Mouse (Mus musculus) heart, postnatal 36 days (tissue): ENCODE measurements around the gene Apom. TPM values are rescaled to one million over a fixed set of nuclear protein-coding genes. Genes with fewer than 3 reads are reported as not detected.

Experiments used
- DNase-seq, 2 experiments: peaks; one replicate each; pipeline ENCODE4 v3.0.0; 2021 to 2022
- intact Hi-C: fragments of 180-260 bp; cut with DNase I; formaldehyde crosslinking; loops from one replicate; pipeline ENCODE4 v1.15.1; 2025
- total RNA-seq, 2 experiments: library from RNA; stranded (reverse); gene quantifications; 2 replicates each; pipeline ENCODE4 v1.2.3; 2021

The Apom gene
- total RNA-seq, 2 experiments from 2014 or later = not detected

- DNase-seq = no peak
- intact Hi-C loops = no loop called here
These were observed 27.8 kb downstream of the Apom start for GRCm38 (mm10) chr17:35104079-35104478.

- DNase-seq = no peak
- intact Hi-C loops = no loop called here
These were observed 28.6 kb downstream of the Apom start for GRCm38 (mm10) chr17:35103221-35103690.

- DNase-seq = no peak
- intact Hi-C loops = no loop called here
These were observed 29.6 kb downstream of the Apom start for GRCm38 (mm10) chr17:35102299-35102698.

GRCm38 (mm10) chr17:35101161-35101560 lies 30.7 kb downstream of the Apom start:
- intact Hi-C loops = no loop called here

GRCm38 (mm10) chr17:35100196-35100765 lies 31.6 kb downstream of the Apom start:
- intact Hi-C loops = no loop called here
- no peak for DNase-seq

More at GRCm38 (mm10) chr17:35101161-35101560, 30.7 kb downstream of the Apom start:
- no peak for DNase-seq

GRCm38 (mm10) chr17:35097164-35097655 lies 34.6 kb downstream of the Apom start:
- no peak for DNase-seq
- intact Hi-C loops = no loop called here

- DNase-seq = no peak
- intact Hi-C loops = no loop called here
These were observed 35.3 kb downstream of the Apom start for GRCm38 (mm10) chr17:35096597-35096996.

GRCm38 (mm10) chr17:35094475-35095365 lies 37.1 kb downstream of the Apom start:
- DNase-seq = no peak
- intact Hi-C loops = no loop called here

GRCm38 (mm10) chr17:35092403-35093198 lies 39.2 kb downstream of the Apom start:
- intact Hi-C loops = no loop called here
- DNase-seq = no peak

GRCm38 (mm10) chr17:35090166-35090932 lies 41.5 kb downstream of the Apom start:
- DNase-seq = peak in 1 of 2 experiments; percentile 43
- intact Hi-C loops = no loop called here

GRCm38 (mm10) chr17:35088825-35089644 lies 42.8 kb downstream of the Apom start, which contains the start of gene Abhd16a:
Gene Abhd16a, plus strand, starts transcription at chr17:35089263.
- intact Hi-C loops = loop anchor here (2.0 kb wide), 1 partner anchor 68 kb away; no protein-coding TSS in a partner anchor
- peak; percentile 90 to 98 for DNase-seq

GRCm38 (mm10) chr17:35088151-35088550 lies 43.7 kb downstream of the Apom start:
- DNase-seq = no peak
- intact Hi-C loops = loop anchor here (2.0 kb wide), 1 partner anchor 67 kb away; no protein-coding TSS in a partner anchor

GRCm38 (mm10) chr17:35085208-35085865 lies 46.5 kb downstream of the Apom start, which contains the start of gene Ly6g6f:
Gene Ly6g6f, minus strand, starts transcription at chr17:35085610.
- intact Hi-C loops = no loop called here

GRCm38 (mm10) chr17:35083929-35084497 lies 47.8 kb downstream of the Apom start:
- no peak for DNase-seq
- intact Hi-C loops = no loop called here

More at GRCm38 (mm10) chr17:35085208-35085865, 46.5 kb downstream of the Apom start, which contains the start of gene Ly6g6f:
- no peak for DNase-seq

GRCm38 (mm10) chr17:35082841-35083576 lies 48.8 kb downstream of the Apom start:
- intact Hi-C loops = no loop called here
- DNase-seq = no peak

- intact Hi-C loops = no loop called here
- DNase-seq = no peak
These were observed 51.1 kb downstream of the Apom start for GRCm38 (mm10) chr17:35080710-35081109.

GRCm38 (mm10) chr17:35080248-35080647 lies 51.6 kb downstream of the Apom start:
- no peak for DNase-seq

More at GRCm38 (mm10) chr17:35080248-35080647, 51.6 kb downstream of the Apom start:
- intact Hi-C loops = no loop called here
